Mouse (Mus musculus): ENCODE results near the gene Prss58. TPM values are rescaled to one million over a fixed set of nuclear protein-coding genes. Genes with fewer than 3 reads are reported as not detected.

Prss58 gene
- polyA plus RNA-seq (2015; fragmentation: Nextera tagmentation; extraction: Ambion mirVana): not detected in 2 replicates

GRCm38 (mm10) chr6:40900287-40900686, at the start of gene Prss58:
Gene Prss58 (minus strand): TSS chr6:40900387.

DNA sequence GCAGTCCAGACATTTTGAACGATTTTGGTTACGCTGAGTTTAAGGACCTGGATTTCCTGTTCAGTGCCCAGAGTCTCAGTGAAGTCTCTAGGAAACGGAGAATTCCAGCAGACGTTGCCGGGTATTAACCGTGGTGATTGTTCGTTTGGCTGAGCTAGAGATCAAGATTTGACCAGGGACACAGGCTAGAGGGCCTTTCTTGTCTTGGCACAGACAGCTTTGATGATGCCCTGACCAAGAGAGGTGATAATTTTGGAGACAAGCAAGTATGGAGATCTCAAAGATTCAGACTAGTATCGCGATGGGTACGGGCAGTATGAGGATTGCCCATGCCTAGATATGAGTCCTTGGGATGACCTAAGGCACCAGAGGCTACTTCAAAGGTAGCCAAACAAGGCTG, 40.3 kb upstream of the Prss58 start, which contains the start of gene 1700074P13Rik:
1700074P13Rik (minus strand) TSS at position 101 of the 400 bp plus-strand sequence.

DNA sequence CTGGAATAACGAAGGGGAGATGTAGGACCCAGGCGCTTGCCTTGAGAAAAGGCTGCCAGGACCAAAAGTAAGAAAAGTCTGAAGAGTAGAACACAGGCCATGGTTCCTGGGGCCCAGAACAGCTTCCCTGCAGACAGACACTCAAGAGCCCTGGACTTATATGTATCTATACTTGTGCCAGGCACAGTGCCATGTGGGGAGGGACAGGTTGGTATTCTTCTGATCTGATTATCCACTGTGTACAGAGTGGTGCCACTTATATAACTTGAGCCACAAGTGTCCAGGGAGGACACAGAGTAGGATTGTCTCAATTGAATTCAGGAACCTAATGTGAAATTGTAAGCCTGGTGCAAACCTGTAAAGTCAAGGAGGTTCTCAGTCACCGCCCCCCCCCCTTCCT, 12.8 kb downstream of the Prss58 start, which contains the start of gene Moxd2:
Moxd2 (minus strand) TSS at position 101 of the 400 bp plus-strand sequence.

Other genes with a start within 250 kb of the Prss58 start
- gene Moxd2, start 12.9 kb downstream of the Prss58 start, polyA plus RNA-seq (2015; fragmentation: Nextera tagmentation; extraction: Ambion mirVana): not detected in 2 replicates
- gene 1700074P13Rik, start 40.2 kb upstream of the Prss58 start, polyA plus RNA-seq (2015; fragmentation: Nextera tagmentation; extraction: Ambion mirVana): not detected in 2 replicates
- not detected in 2 replicates for gene Gm4744, start 51.5 kb upstream of the Prss58 start, polyA plus RNA-seq (2015; fragmentation: Nextera tagmentation; extraction: Ambion mirVana)
- not detected in 2 replicates for gene 1810009J06Rik, start 64.4 kb upstream of the Prss58 start, polyA plus RNA-seq (2015; fragmentation: Nextera tagmentation; extraction: Ambion mirVana)
- not detected in 2 replicates for gene Gm2663, start 99.1 kb upstream of the Prss58 start, polyA plus RNA-seq (2015; fragmentation: Nextera tagmentation; extraction: Ambion mirVana)
- not detected in 2 replicates for gene 2210010C04Rik, start 135.1 kb upstream of the Prss58 start, polyA plus RNA-seq (2015; fragmentation: Nextera tagmentation; extraction: Ambion mirVana)